ENCODE assay signal across 7 mouse cellular contexts in genomic region chr8:94703972-94704668, GRCm38 (mm10). TPM values are rescaled to one million over a fixed set of nuclear protein-coding genes. Genes with fewer than 3 reads are reported as not detected.
DNase-seq lines count a peak whose midpoint lies in the region; ATAC-seq lines count a peak whose summit lies in the region.

No protein-coding gene starts in this region.

- H3K9me3 ChIP-seq in embryonic facial prominence, embryonic 11.5 days (replicated peaks; ENCODE audit: control insufficient read depth, low read length) = no peaks in the 10 kb centered on the region
- H3K9me3 ChIP-seq in limb, embryonic 11.5 days (ENCODE audit: control insufficient read depth, low read length) = no peaks in the 10 kb centered on the region
- no peaks in the 10 kb centered on the region for H3K9me3 ChIP-seq in midbrain, embryonic 14.5 days (ENCODE audit: control insufficient read depth, low read length)

- H3K4me1 ChIP-seq in embryonic facial prominence, embryonic 11.5 days (ENCODE audit: control insufficient read depth, insufficient read depth, low read length) = no peaks in the 10 kb centered on the region
- H3K4me1 ChIP-seq in limb, embryonic 11.5 days (ENCODE audit: control insufficient read depth, insufficient read depth, low read length) = no peaks in the 10 kb centered on the region
- H3K4me1 ChIP-seq in midbrain, embryonic 14.5 days (ENCODE audit: control insufficient read depth, insufficient read depth, low read length) = no peaks in the 10 kb centered on the region

- peak overlapping the region; percentile 59 for H3K9ac ChIP-seq in embryonic facial prominence, embryonic 11.5 days (replicated peaks; ENCODE audit: low read length)
- peak overlapping the region; percentile 55 for H3K9ac ChIP-seq in limb, embryonic 11.5 days (ENCODE audit: low read length)
- H3K9ac ChIP-seq in midbrain, embryonic 14.5 days (replicated peaks; ENCODE audit: low read length) = peak overlapping the region; percentile 49

- no peaks in the 10 kb centered on the region for H3K36me3 ChIP-seq in embryonic facial prominence, embryonic 11.5 days (replicated peaks; ENCODE audit: control insufficient read depth, insufficient read depth, low read depth, low read length)
- no peaks in the 10 kb centered on the region for H3K36me3 ChIP-seq in limb, embryonic 11.5 days (ENCODE audit: control insufficient read depth, insufficient read depth, low read length)
- H3K36me3 ChIP-seq in midbrain, embryonic 14.5 days (ENCODE audit: control insufficient read depth, insufficient read depth, low read length) = no peaks in the 10 kb centered on the region

- no peak overlapping the region for H3K27ac ChIP-seq in embryonic facial prominence, embryonic 11.5 days (replicated peaks; ENCODE audit: low read depth, low read length)
- H3K27ac ChIP-seq in limb, embryonic 11.5 days (replicated peaks; ENCODE audit: low read depth, low read length) = no peak overlapping the region
- H3K27ac ChIP-seq in midbrain, embryonic 14.5 days (replicated peaks; ENCODE audit: low read depth, low read length) = peak overlapping the region; percentile 81

- peak; percentile 87 for ATAC-seq in embryonic facial prominence, embryonic 11.5 days (replicated peaks; ENCODE audit: insufficient number of reproducible peaks, low FRiP score, low TSS enrichment, low read depth)
- peak; percentile 91 for ATAC-seq in limb, embryonic 11.5 days (ENCODE audit: insufficient number of reproducible peaks, low FRiP score, low TSS enrichment, low read depth)
- ATAC-seq in midbrain, embryonic 14.5 days (ENCODE audit: low FRiP score, low TSS enrichment) = peak; percentile 92

- peak; percentile 96 for DNase-seq in adrenal gland, postnatal 14 days
- DNase-seq in embryonic facial prominence, embryonic 11.5 days (ENCODE audit: low spot score) = peak; percentile 99
- peak; percentile 98 for DNase-seq in heart, adult 11 months
- peak; percentile 99 for DNase-seq in kidney, adult 18-20 months
- DNase-seq in limb, embryonic 11.5 days (ENCODE audit: low spot score) = peak; percentile 100
- peak; percentile 99 for DNase-seq in midbrain, embryonic 14.5 days
- peak; percentile 92 to 98 for DNase-seq in spleen, adult 18-20 months

- WGBS in embryonic facial prominence, embryonic 11.5 days = under 1% methylated on average over 35 of the region's 35 CpGs
- WGBS in limb, embryonic 11.5 days = under 1% methylated on average over 35 of the region's 35 CpGs
- under 1% methylated on average over 35 of the region's 35 CpGs for WGBS in midbrain, embryonic 14.5 days

- H3K4me2 ChIP-seq in embryonic facial prominence, embryonic 11.5 days (ENCODE audit: low read depth, low read length) = peak overlapping the region; percentile 66
- H3K4me2 ChIP-seq in limb, embryonic 11.5 days (ENCODE audit: low read depth, severe bottlenecking) = peak overlapping the region; percentile 62
- H3K4me2 ChIP-seq in midbrain, embryonic 14.5 days (ENCODE audit: low read length) = peak overlapping the region; percentile 62

- no peaks in the 10 kb centered on the region for H3K27me3 ChIP-seq in embryonic facial prominence, embryonic 11.5 days (ENCODE audit: control insufficient read depth, insufficient read depth, low read length)
- H3K27me3 ChIP-seq in limb, embryonic 11.5 days (ENCODE audit: control insufficient read depth, insufficient read depth, low read length) = no peaks in the 10 kb centered on the region
- H3K27me3 ChIP-seq in midbrain, embryonic 14.5 days (ENCODE audit: control insufficient read depth, insufficient read depth, low read length) = no peaks in the 10 kb centered on the region

- peak overlapping the region; percentile 50 for H3K4me3 ChIP-seq in embryonic facial prominence, embryonic 11.5 days (ENCODE audit: low read depth, low read length)
- peak overlapping the region; percentile 46 for H3K4me3 ChIP-seq in limb, embryonic 11.5 days (ENCODE audit: low read depth, low read length)
- peak overlapping the region; percentile 45 for H3K4me3 ChIP-seq in midbrain, embryonic 14.5 days (replicated peaks; ENCODE audit: low read depth, low read length)

RNA-seq across cellular contexts. Expression of gene Pllp, which starts 8.0 kb away (rescaled TPM):
- total RNA-seq in adrenal gland, postnatal 14 days (2021) = 0.86 and 1.6 TPM in 2 replicates
- 0.47 and 1.5 TPM in 2 replicates for polyA plus RNA-seq in embryonic facial prominence, embryonic 11.5 days (2014; fragmentation: Nextera tagmentation; extraction: Ambion mirVana)
- polyA plus RNA-seq in limb, embryonic 11.5 days (2014; fragmentation: Nextera tagmentation; extraction: Ambion mirVana) = 0.21 TPM in 1 of 2 replicates, not detected in the other
- 0.82 and 1.3 TPM in 2 replicates for polyA plus RNA-seq in midbrain, embryonic 14.5 days (2014; fragmentation: Nextera tagmentation; extraction: Ambion mirVana)

RNA-seq across cellular contexts. Expression of gene Arl2bp, which starts 37.7 kb away (rescaled TPM):
- 60.1 and 71.0 TPM in 2 replicates for total RNA-seq in adrenal gland, postnatal 14 days (2021)
- 71.8 and 73.4 TPM in 2 replicates for polyA plus RNA-seq in embryonic facial prominence, embryonic 11.5 days (2014; fragmentation: Nextera tagmentation; extraction: Ambion mirVana)
- 60.6 and 63.7 TPM in 2 replicates for polyA plus RNA-seq in limb, embryonic 11.5 days (2014; fragmentation: Nextera tagmentation; extraction: Ambion mirVana)
- polyA plus RNA-seq in midbrain, embryonic 14.5 days (2014; fragmentation: Nextera tagmentation; extraction: Ambion mirVana) = 83.0 and 99.4 TPM in 2 replicates

RNA-seq across cellular contexts. Expression of gene Ccl22, which starts 41.3 kb away (rescaled TPM):
- total RNA-seq in adrenal gland, postnatal 14 days (2021) = 0.37 and 2.3 TPM in 2 replicates
- not detected in 2 replicates for polyA plus RNA-seq in embryonic facial prominence, embryonic 11.5 days (2014; fragmentation: Nextera tagmentation; extraction: Ambion mirVana)
- not detected in 2 replicates for polyA plus RNA-seq in limb, embryonic 11.5 days (2014; fragmentation: Nextera tagmentation; extraction: Ambion mirVana)
- 0.67 TPM in 1 of 2 replicates, not detected in the other for polyA plus RNA-seq in midbrain, embryonic 14.5 days (2014; fragmentation: Nextera tagmentation; extraction: Ambion mirVana)
